Mouse (Mus musculus): ENCODE measurements at regions not wholly inside any gene's neighbourhood (a gene's known extent, or its start where the extent isn't known, plus 50 kb on each side); places are given as distances from the start of the nearest gene placed in this dataset.

DNA sequence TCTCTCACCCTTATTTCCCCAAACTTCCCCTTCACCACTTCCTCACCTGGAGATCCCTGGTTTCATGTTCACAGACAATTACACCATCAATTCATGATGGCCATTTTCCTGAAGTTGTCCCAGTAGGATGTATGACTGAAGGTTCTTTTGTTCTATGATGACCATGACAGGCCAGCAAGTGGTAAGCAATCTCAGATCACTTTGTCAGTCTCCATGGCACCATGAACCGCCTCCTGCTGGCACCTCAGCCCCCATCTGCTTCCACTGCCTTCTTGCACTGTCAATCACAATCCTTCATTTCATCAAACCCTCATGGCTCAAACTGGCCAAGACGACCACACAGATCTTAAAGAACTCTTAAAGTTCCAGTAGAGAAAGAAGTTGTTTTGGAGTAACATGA lies 297.9 kb upstream of the Slc24a5 start:
- whole genome bisulfite sequencing, result 91% methylated on average over 2 of the region's 2 CpGs

DNA sequence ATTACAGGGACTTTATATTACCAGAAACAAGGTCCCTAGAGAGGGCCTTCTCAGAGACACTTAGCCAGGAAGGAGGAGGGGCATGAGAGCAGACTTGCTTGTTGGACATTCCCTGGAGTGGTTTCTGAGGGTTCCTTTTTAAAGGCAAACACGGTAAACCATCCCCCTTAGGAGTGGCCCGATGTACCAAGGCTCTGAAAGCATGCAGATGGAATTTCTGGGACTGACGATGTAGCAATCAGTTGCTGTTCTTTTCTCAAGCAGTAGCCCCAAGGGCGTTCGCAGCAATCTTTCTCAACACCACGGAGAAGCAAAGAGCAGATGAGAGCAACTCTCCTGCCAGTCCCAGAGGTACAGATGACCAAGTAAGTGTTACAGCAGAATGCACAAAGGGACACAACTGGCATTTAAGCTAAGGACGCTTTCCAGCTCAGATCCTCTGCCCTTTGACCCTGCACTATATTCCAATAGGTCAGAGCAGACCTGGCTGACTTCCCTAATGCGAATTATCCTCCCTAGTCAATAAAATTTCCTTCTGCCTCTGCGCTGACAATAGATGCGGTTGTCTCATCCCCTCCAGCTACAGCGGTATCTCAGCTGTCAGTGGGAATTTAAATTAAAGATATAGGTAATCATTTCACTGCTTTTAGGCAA lies 295.7 kb upstream of the Slc24a5 start:
- DNase-seq (ENCODE audit: low read depth, low spot score), result no peak
- WGBS, result 34% methylated on average over 11 of the region's 11 CpGs

More for the DNA sequence above, 297.9 kb upstream of the Slc24a5 start:
- no peak for DNase-seq (ENCODE audit: low read depth, low spot score)

DNA sequence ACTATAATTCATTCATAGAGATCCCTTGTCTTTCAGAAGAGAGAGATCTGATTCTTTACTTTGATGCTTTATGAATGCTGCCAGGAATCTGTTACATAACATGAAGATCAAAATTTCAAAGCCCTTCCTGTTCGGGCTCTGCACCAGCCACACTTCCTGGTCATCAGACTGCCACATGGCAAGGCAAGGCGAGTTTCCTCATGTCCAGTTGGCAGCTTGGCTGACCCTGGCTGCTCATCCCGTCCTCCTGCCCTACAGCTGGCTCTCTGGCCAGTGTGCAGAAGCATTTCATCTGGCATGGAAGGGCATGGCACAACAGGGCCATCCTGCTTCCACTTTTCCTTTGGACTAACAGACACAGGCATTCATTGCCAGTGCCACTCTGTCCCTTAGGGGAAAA lies 292.2 kb upstream of the Slc24a5 start:
- DNase-seq (ENCODE audit: low read depth, low spot score), result no peak
- WGBS, result 53% methylated on average over 3 of the region's 3 CpGs

DNA sequence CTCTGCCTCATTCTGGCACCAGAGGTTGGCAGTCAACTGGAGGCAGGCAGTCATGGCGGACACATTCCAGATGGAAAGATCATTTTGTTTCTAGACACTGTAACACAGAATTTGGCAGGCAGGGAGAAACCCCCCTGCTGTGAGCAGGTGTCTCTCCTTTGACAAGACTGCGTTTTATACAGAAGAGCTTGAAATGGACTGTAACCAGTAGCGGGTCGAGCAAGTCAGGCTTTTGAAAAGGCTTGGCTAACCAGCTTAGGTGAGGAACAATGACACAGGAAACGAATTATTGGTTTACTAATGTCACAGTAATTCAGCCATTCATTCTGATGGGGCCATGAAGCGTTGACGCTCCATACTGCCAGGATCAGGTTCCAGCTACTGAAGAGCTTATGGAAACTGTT lies 275.3 kb upstream of the Slc24a5 start:
- WGBS, result 71% methylated on average over 7 of the region's 7 CpGs
- no peak for DNase-seq (ENCODE audit: low read depth, low spot score)

DNA sequence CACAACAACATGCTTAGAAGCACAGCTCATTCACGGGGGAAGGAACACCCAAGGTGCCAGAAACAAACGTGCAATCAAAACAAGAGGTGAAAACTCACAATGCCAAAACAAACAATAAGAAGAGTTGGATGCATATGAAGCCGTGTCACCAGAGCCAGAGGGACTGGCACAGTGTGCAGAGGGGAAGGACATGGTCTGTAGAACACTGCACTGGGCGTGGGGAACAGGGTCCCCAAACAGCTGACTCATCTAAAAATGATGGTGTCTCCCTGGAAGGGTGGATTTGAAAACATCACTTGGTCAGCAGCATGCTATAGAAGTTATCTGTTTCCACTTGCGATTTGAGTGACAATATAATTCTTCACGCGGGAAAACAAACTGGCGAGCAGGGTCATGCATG lies 256.2 kb upstream of the Slc24a5 start:
- DNase-seq (ENCODE audit: low read depth, low spot score), result no peak
- WGBS, result 61% methylated on average over 8 of the region's 8 CpGs

DNA sequence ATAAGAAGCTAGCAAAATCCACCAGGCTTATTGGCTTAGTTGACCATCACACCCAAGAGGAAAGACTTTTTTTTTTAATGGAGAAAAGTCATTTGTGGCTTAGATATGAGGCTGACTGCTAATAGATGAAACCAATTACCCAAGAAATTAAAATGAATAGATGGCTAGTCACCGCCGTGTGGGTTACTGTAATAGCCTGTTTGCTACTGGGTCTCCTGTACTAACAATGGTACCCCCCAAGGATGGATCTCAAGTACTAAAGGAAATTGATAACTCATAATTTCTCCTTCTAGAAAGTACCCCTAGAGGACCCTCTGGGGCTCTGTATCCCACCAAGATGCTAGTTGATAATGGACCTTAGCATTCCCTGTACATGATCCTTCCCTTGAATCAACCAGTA lies 251.1 kb upstream of the Slc24a5 start:
- WGBS, result 96% methylated on average over 2 of the region's 2 CpGs
- DNase-seq (ENCODE audit: low read depth, low spot score), result no peak

DNA sequence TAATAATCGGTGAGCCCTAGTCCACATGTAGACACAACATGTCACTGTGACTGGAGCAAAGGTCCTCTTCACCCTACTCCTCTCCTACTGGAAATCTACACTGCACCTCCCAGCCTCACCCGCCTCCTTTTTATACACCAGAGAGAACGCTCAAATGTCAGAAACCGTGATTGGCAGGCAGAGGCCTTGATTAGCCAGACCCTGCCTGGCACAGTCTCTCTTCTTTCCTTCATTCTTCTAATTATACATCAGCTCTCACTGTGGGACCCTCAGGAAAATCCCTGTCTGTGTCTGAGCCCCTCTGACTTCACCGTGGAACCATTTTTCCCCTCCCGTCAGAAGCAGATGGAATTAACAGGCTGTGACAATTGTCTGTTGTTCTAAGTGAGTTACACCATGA lies 248.1 kb upstream of the Slc24a5 start:
- DNase-seq (ENCODE audit: low read depth, low spot score), result no peak
- 86% methylated on average over 6 of the region's 6 CpGs for WGBS

DNA sequence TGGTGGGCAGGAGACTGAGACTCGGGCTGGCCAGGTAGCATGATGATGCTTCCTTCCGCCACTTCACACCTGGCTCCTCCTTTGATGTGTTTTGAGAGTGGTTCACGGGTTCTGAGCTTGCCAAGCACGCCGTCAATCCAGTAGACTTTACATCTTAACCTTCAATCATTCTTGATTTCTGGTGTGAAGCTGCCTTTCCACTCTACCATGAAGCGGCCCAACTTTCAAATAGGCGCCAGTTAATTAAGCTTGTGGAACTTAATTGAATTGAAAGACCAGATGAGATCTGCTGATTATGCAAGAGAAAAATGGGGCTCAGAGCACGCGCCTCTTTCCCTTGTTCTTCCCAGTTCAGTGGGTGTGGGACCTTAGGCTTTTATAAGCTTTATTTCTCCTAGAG lies 247.1 kb upstream of the Slc24a5 start:
- DNase-seq (ENCODE audit: low read depth, low spot score), result no peak
- WGBS, result 90% methylated on average over 9 of the region's 9 CpGs

DNA sequence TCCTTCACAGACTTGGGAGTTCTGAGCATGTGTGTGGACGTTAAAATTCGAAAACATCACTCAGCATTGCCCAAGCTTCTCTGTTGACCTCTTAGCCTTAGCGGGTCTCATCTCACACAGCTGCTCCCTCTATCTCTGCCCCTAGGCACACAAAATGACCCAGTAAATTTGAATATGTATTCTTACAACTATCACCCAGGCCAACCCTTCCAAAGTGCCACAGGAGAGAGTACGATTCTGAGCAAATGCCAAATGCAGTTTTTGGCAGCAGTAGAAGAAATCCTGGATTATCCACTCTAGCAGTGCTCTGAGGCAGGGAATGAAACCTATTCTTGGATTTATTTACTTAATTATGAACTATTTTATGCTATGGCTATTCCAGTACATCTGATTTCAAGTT lies 246.6 kb upstream of the Slc24a5 start:
- no peak for DNase-seq (ENCODE audit: low read depth, low spot score)
- 84% methylated on average over 4 of the region's 4 CpGs for WGBS

DNA sequence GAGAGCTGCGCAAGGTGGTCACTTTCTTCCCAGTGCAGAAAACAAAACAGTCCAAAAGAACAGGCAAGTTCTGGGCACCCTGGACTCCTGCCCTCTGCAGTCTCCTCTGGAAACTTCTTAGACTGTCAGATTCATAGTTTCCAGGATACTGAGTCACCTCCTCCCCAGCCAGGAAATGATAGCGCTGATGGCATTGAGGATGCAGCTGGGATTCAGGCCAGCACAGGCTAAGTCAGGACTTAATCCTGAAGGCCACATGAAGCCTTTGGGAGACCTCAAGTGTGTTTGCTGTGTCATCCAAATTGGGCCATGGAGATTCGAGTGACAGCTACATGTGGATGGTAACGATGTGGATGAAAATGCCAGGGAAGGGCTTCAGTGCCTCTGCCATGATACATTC lies 219.1 kb upstream of the Slc24a5 start:
- DNase-seq (ENCODE audit: low read depth, low spot score), result no peak
- 76% methylated on average over 4 of the region's 4 CpGs for WGBS

DNA sequence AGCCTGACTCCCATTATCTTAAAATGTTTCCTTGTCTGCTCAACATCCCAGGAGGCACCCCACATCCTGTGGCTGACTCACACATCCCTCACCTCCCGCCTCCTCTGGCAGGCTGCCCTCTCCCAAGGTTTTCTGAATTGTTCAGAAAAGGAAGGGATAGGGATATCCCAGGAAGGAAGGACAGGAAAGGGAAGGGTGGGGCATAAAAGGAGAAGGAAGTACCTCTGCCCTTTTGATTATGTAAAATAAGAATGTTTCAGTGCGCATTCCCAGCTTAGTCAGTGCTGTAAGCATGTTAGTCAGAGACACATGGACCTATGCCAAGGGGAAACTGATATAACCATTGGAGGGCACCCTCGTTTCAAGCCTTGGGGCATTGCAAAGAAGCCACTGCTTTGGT lies 209.4 kb upstream of the Slc24a5 start:
- WGBS, result 18% methylated on average over 3 of the region's 3 CpGs
- DNase-seq (ENCODE audit: low read depth, low spot score), result peak; percentile 1

DNA sequence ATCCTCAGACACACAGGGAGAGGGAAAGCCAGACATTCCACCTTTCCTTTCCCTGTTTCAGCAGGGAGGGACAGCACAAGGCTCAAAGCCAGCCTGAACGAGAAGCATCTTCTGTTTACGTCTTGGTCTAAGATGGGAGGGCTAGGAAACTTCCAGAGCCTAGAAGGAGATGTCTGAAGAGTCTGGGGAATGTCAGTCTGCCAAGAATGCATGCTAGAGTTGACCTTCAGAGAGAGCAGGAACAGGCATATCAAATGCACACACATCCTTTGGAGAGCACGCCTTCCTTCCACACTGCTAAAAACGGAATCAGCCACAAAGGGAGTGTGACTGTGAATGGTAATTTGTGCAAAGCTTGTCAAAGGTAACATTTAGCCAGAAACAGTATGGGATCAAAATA lies 179.7 kb upstream of the Slc24a5 start:
- 41% methylated on average over 4 of the region's 4 CpGs for WGBS
- no peak for DNase-seq (ENCODE audit: low read depth, low spot score)

DNA sequence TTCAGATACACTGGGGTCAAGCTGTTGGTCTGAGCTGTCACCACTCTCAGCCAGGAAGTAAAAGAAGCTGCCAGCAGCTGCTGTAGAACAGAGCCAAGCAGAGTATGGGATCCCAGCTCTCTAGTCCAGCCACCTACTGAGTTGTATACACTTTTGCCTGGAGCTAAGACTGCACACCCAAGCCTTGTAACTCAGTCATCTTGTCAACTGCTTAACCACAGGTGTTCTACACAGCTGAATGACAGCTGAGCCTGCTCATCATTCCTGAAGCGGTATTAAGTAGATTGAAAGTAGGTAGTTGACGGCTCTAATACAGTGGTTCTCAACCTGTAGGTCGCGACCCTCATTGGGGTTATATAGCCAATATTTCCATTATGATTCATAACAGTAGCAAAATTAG lies 172.9 kb upstream of the Slc24a5 start:
- DNase-seq (ENCODE audit: low read depth, low spot score), result no peak
- WGBS, result 91% methylated on average over 4 of the region's 4 CpGs

DNA sequence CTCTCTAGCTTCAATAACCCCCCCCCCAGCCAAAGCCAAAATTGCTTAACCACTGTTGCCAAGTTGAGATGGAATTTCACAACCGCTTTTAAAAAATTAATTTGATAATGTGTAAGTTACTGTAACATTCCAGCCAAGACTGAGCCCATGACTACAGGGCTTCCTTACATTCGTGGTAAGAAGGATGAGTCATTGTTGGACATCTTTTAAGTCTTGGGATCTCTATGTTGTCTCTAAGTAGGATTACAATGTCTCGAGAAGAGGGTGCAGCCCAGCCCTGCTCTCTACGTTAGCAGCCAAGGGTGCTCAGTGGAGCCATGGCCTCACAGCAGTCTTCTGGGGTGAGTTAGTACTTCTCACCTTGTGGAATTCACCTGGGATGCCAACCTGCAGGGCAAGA lies 164.4 kb upstream of the Slc24a5 start:
- no peak for DNase-seq (ENCODE audit: low read depth, low spot score)
- 63% methylated on average over 4 of the region's 4 CpGs for WGBS

DNA sequence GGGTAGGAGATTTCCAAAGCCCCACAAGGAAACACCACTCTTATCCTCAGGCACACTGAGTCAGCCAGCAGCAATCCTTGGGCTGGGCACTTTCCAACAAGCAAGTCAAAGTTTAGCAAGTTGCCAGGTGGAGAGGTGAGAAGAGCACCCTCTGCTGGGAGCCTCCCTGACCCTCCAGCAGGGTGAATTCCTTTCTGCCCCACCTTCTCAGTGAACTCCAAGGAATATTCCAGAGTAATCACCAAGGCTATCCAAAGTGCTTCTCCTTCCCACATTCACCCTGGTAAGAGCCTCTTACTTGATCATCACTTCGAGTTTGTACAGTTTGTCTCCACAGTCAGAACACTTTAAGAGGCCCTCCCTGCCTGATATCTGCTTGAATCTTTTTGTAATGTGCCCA lies 162.8 kb upstream of the Slc24a5 start:
- DNase-seq (ENCODE audit: low read depth, low spot score), result no peak
- 68% methylated on average over 1 of the region's 1 CpGs for WGBS

DNA sequence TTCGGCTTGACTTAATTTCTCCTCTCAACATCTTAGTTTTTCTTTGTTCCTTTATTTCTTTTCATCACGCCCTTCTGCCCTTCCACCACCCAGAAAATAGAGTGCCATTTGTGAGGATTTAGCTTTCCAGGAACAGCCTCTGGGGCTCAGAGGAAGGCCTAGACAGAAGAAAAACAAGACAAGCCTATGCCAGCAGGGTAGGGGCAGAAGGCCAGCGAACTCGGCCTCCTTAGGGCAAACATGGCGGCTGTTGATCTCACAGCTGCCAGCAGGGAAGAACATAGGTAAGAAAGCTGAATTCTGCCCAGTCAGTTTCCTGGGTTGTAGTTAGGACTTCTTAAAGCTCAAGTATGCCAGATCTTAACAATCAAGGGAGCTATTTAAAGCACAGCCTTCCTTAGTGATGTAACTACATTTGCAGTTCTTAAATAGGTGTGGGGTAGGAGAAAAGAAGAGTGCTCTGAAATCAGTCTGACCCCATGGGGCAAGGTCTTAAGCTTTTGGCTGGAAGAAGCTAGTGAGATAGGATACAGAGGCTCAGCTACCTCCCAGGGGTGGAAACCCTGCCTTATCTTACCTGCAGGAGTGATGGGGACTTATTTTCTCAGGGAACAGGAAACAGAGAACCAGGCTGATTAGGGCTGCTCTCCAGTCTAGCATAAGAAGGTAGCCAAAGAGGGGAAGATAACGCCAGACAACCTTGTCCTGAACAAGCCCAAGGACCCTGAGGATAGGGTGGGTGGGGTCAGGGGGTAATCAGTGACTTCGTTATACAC lies 148.8 kb upstream of the Slc24a5 start:
- 83% methylated on average over 7 of the region's 7 CpGs for WGBS
- no peak for DNase-seq (ENCODE audit: low read depth, low spot score)

DNA sequence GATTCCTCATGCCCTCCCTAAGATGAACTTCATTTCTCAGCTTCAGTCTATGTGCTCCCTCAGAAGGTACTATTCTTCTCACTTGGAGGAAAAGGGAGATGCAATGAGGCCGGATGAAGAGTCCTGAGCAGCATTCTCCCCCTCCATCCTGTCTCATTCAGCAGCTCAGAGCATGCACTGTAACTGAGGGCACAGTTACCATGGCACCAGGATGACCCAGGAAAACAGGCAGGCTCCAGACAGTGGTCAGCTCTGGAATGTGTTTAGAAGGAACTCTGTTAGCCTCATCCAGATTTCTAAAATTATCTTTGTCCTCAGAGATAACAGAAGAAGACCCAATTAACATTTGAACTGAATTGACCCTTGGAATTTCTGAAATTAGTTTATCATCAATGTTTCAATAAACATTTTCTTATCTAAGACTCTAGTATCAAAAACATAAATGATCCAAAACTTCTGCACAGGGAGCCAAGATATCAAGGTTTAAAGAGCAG lies 148.1 kb upstream of the Slc24a5 start:
- DNase-seq (ENCODE audit: low read depth, low spot score), result no peak
- 52% methylated on average over 1 of the region's 1 CpGs for WGBS

DNA sequence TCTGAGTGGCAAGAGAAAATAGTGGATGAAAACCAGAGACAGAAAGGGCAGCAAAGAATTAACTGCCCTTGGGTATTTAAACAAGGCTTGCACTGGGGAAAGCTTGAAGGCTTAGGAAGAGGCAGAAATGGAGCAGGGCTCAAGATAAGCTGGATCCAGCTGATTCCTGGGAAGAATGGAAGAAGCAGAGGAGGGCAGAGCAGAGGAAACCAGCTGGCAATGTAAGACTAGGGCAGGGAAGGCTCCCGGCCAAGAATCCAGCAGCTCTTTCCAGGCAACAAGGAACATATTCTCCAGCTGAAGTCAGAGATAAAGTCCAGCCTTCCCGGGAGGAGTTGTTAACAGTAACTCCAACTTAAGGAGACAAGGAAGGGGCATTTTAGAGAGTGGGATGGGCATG lies 147.7 kb upstream of the Slc24a5 start:
- WGBS, result 45% methylated on average over 2 of the region's 2 CpGs
- DNase-seq (ENCODE audit: low read depth, low spot score), result no peak

DNA sequence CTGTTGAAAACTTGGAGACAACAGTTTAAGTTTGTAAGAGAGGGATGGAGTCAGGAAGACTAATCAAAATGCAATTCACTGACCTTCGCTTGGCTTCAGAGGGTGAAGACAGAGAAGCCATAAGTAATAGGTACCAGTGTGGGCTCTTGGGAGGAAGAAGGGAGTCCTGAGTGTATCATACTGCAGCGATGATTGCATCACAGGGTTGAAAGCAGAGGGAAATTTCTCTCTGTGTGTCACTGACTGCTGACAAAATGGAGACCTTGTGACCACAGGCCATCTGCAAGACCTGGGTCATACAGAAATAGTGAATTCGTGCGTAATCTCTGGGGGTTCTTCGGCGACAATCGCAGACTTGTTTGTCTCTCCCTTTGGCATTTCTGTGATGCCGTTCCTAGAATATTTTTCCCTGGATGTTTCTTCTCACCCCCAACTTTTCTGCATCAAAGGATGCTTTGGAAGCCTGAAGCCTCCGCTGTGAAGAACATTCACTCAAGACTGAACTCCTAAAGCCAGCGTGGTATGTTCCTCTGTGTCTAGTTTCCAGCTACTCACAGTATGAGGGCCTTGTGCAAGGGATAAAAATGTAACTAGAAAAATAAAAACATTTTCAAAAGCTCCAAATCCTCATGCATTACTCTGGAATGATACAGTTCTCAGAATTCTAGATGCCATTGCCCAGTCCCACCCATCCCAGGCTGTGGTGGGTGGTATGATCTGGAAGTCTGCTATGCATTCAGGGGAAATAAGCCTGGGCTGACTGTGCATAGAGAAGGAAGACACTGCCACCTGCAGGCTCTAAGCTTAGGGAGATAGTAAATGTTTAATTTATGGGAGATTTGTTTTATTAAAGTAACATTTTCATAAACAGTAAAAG lies 139.8 kb upstream of the Slc24a5 start:
- 84% methylated on average over 10 of the region's 10 CpGs for WGBS
- DNase-seq (ENCODE audit: low read depth, low spot score), result no peak

DNA sequence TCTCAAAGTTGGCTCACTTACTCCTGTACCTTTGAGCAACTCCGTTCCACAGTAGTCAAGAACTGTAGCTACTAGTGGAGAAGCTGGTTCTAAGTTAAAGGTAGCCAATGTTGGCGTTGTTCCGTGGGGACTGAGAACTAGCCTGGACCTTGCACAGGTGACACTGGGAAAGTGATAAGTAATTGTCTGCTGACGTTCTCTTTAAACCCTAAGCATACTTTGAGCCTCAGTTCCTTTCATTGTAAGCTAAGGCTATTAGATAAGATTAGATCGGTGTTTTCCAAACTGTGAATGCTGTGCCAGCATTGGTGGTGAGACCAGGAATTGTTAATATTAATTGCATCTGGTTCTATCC lies 139.2 kb upstream of the Slc24a5 start:
- DNase-seq (ENCODE audit: low read depth, low spot score), result no peak
- WGBS, result 65% methylated on average over 5 of the region's 5 CpGs

DNA sequence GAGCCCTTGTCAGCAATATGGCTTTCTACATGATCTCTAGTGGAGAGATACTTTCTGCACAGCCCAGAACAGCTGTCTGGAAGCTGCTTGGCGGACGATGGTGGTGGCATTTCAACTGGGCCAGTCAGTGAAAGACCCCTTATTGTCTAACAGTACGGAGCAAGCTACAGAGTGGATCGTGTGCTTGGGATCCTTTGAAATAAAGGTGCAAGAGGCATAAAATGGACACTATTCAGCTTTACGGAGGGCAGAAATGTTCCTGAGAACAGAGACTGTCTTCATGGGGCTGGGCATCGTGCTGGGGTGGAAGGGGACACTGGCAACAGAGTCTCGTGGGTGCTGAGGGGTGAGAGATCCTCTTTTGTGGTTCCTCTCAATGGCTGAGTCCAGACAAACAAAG lies 137.2 kb upstream of the Slc24a5 start:
- DNase-seq (ENCODE audit: low read depth, low spot score), result no peak
- WGBS, result 77% methylated on average over 7 of the region's 7 CpGs
